Mouse (Mus musculus): ENCODE results near the gene Galnt9. TPM values are rescaled to one million over a fixed set of nuclear protein-coding genes. Genes with fewer than 3 reads are reported as not detected.

The Galnt9 gene
- total RNA-seq, 2 experiments from 2014 or later, result 105 to 109 TPM

- no peak for DNase-seq
Observed at GRCm38 (mm10) chr5:110589833-110590232, 45.7 kb downstream of the Galnt9 start.

GRCm38 (mm10) chr5:110594465-110594864 lies 50.3 kb downstream of the Galnt9 start:
- DNase-seq, result no peak

GRCm38 (mm10) chr5:110595341-110595740 lies 51.2 kb downstream of the Galnt9 start:
- peak; percentile 56 to 67 for DNase-seq

GRCm38 (mm10) chr5:110596086-110596780 lies 52.1 kb downstream of the Galnt9 start:
- DNase-seq, result no peak

- no peak for DNase-seq
Observed at GRCm38 (mm10) chr5:110597502-110597901, 53.3 kb downstream of the Galnt9 start.

- DNase-seq, result peak; percentile 37 to 44
Observed at GRCm38 (mm10) chr5:110598298-110599095, 54.3 kb downstream of the Galnt9 start.

- no peak for DNase-seq
Observed at GRCm38 (mm10) chr5:110603016-110603685, 59.0 kb downstream of the Galnt9 start.

- no peak for DNase-seq
Observed at GRCm38 (mm10) chr5:110604311-110604710, 60.2 kb downstream of the Galnt9 start.

GRCm38 (mm10) chr5:110605531-110606221 lies 61.5 kb downstream of the Galnt9 start:
- no peak for DNase-seq

- no peak for DNase-seq
Observed at GRCm38 (mm10) chr5:110607767-110608166, 63.6 kb downstream of the Galnt9 start.

- no peak for DNase-seq
Observed at GRCm38 (mm10) chr5:110608336-110608735, 64.2 kb downstream of the Galnt9 start.

GRCm38 (mm10) chr5:110608941-110609340 lies 64.8 kb downstream of the Galnt9 start:
- no peak for DNase-seq

- DNase-seq, result no peak
Observed at GRCm38 (mm10) chr5:110609425-110609824, 65.3 kb downstream of the Galnt9 start.

- DNase-seq, result no peak
Observed at GRCm38 (mm10) chr5:110609868-110610267, 65.7 kb downstream of the Galnt9 start.

- no peak for DNase-seq
Observed at GRCm38 (mm10) chr5:110610484-110610883, 66.3 kb downstream of the Galnt9 start.

- peak; percentile 61 to 69 for DNase-seq
Observed at GRCm38 (mm10) chr5:110611435-110612158, 67.4 kb downstream of the Galnt9 start.

GRCm38 (mm10) chr5:110619226-110619625 lies 75.1 kb downstream of the Galnt9 start:
- DNase-seq, result no peak

GRCm38 (mm10) chr5:110624319-110624718 lies 80.2 kb downstream of the Galnt9 start:
- DNase-seq, result no peak

- no peak for DNase-seq
Observed at GRCm38 (mm10) chr5:110627351-110627750, 83.2 kb downstream of the Galnt9 start.

GRCm38 (mm10) chr5:110628156-110628555 lies 84.0 kb downstream of the Galnt9 start:
- DNase-seq, result no peak

- no peak for DNase-seq
Observed at GRCm38 (mm10) chr5:110629525-110630120, 85.5 kb downstream of the Galnt9 start.

All from layer of hippocampus, postnatal 36 days (tissue).